ENCODE assay signal across 14 mouse cellular contexts in genomic region chr3:101875258-101875920, GRCm38 (mm10). TPM values are rescaled to one million over a fixed set of nuclear protein-coding genes. Genes with fewer than 3 reads are reported as not detected.
DNase-seq lines count a peak whose midpoint lies in the region; ATAC-seq lines count a peak whose summit lies in the region.
"Had no signal": no experiment of that assay in that cellular context is flagged by ENCODE, and none has a peak within 500 bp of the region (broad histone marks: within the 10 kb centered on the region; RNA-seq: fewer than 3 reads in every experiment).

No protein-coding gene starts in this region.

- H3K27ac ChIP-seq in midbrain, embryonic 13.5 days = 0 out of 2 replicates have a peak overlapping the region, but pooled peaks have one; percentile 20
- H3K27ac ChIP-seq in midbrain, embryonic 11.5 days (ENCODE audit: low read depth, low read length) = no peak overlapping the region
- H3K27ac ChIP-seq in heart, embryonic 16.5 days (ENCODE audit: low read length) = peak overlapping the region; percentile 40; the same call in 1 of the 2 replicates
- peak overlapping the region; percentile 76 for H3K27ac ChIP-seq in neural tube, embryonic 13.5 days (replicated peaks)
- H3K27ac ChIP-seq: macrophage had no signal

- no peak overlapping the region for H3K4me2 ChIP-seq in midbrain, embryonic 13.5 days (replicated peaks)
- no peak overlapping the region for H3K4me2 ChIP-seq in midbrain, embryonic 11.5 days
- H3K4me2 ChIP-seq in heart, embryonic 16.5 days (ENCODE audit: low read depth, low read length) = no peak overlapping the region
- no peak overlapping the region for H3K4me2 ChIP-seq in neural tube, embryonic 13.5 days

- H3K27me3 ChIP-seq in midbrain, embryonic 13.5 days = no peaks in the 10 kb centered on the region
- no peaks in the 10 kb centered on the region for H3K27me3 ChIP-seq in midbrain, embryonic 11.5 days (ENCODE audit: control insufficient read depth, insufficient read depth, low read length)
- no peaks in the 10 kb centered on the region for H3K27me3 ChIP-seq in heart, embryonic 16.5 days (ENCODE audit: control insufficient read depth, insufficient read depth, low read length)
- no peaks in the 10 kb centered on the region for H3K27me3 ChIP-seq in neural tube, embryonic 13.5 days
- H3K27me3 ChIP-seq: CH12.LX had no signal

- H3K9ac ChIP-seq in midbrain, embryonic 13.5 days (replicated peaks) = no peak overlapping the region
- no peak overlapping the region for H3K9ac ChIP-seq in midbrain, embryonic 11.5 days (ENCODE audit: low read length)
- H3K9ac ChIP-seq in heart, embryonic 16.5 days (ENCODE audit: low read length) = no peak overlapping the region
- H3K9ac ChIP-seq in neural tube, embryonic 13.5 days = no peak overlapping the region

- H3K36me3 ChIP-seq in midbrain, embryonic 13.5 days = peaks cover 39% of the 10 kb centered on the region
- H3K36me3 ChIP-seq in midbrain, embryonic 11.5 days (ENCODE audit: control insufficient read depth, insufficient read depth, low read length) = no peaks in the 10 kb centered on the region
- peaks cover 16% of the 10 kb centered on the region for H3K36me3 ChIP-seq in heart, embryonic 16.5 days (ENCODE audit: control insufficient read depth, insufficient read depth)
- H3K36me3 ChIP-seq in neural tube, embryonic 13.5 days = peaks cover 41% of the 10 kb centered on the region

- no peak overlapping the region for H3K4me3 ChIP-seq in midbrain, embryonic 13.5 days (replicated peaks)
- H3K4me3 ChIP-seq in midbrain, embryonic 11.5 days (ENCODE audit: low read depth, low read length) = no peak overlapping the region
- H3K4me3 ChIP-seq in heart, embryonic 16.5 days (ENCODE audit: low read length) = no peak overlapping the region
- H3K4me3 ChIP-seq in neural tube, embryonic 13.5 days = no peak overlapping the region

- ATAC-seq in midbrain, embryonic 13.5 days = peak; percentile 40; the same call in 1 of the 2 replicates
- ATAC-seq in midbrain, embryonic 11.5 days (ENCODE audit: low FRiP score) = no peak
- ATAC-seq in heart, embryonic 16.5 days (replicated peaks; ENCODE audit: extremely low read depth, insufficient read depth, low FRiP score) = no peak
- ATAC-seq in neural tube, embryonic 13.5 days (ENCODE audit: low read depth) = peak; percentile 74

- 42% methylated on average over 10 of the region's 10 CpGs for WGBS in midbrain, embryonic 13.5 days
- 66% methylated on average over 10 of the region's 10 CpGs for WGBS in midbrain, embryonic 11.5 days
- 79% methylated on average over 10 of the region's 10 CpGs for WGBS in heart, embryonic 16.5 days
- 37% methylated on average over 10 of the region's 10 CpGs for WGBS in neural tube, embryonic 13.5 days

- peak; percentile 7 for DNase-seq in kidney, adult 11 months
- no peak for DNase-seq in kidney, adult 8-10 months
- no peak for DNase-seq in midbrain, embryonic 11.5 days (ENCODE audit: low spot score, missing footprints)
- no peak for DNase-seq in adrenal gland, postnatal 36 days
- DNase-seq: adrenal gland, postnatal 10 days; cerebellum, adult 11-12 months; embryo, embryonic 11 days; gastrocnemius, postnatal 25 days; thymus, postnatal 36 days had no signal

- H3K4me1 ChIP-seq in midbrain, embryonic 13.5 days (replicated peaks) = peaks cover 14% of the 10 kb centered on the region
- H3K4me1 ChIP-seq in midbrain, embryonic 11.5 days (ENCODE audit: control insufficient read depth, insufficient read depth, low read length) = peaks cover 3% of the 10 kb centered on the region; the same call in 1 of the 2 replicates
- peaks cover 9% of the 10 kb centered on the region for H3K4me1 ChIP-seq in heart, embryonic 16.5 days (ENCODE audit: control insufficient read depth, insufficient read depth, low read length)
- H3K4me1 ChIP-seq in neural tube, embryonic 13.5 days (replicated peaks) = peaks cover 34% of the 10 kb centered on the region

- H3K9me3 ChIP-seq in midbrain, embryonic 13.5 days = no peaks in the 10 kb centered on the region
- no peaks in the 10 kb centered on the region for H3K9me3 ChIP-seq in midbrain, embryonic 11.5 days (ENCODE audit: control insufficient read depth, low read length)
- no peaks in the 10 kb centered on the region for H3K9me3 ChIP-seq in heart, embryonic 16.5 days (replicated peaks; ENCODE audit: control insufficient read depth, low read length)
- H3K9me3 ChIP-seq in neural tube, embryonic 13.5 days = no peaks in the 10 kb centered on the region

RNA-seq across cellular contexts. Expression of gene Mab21l3, which starts 26.6 kb away (rescaled TPM):
- polyA plus RNA-seq in midbrain, embryonic 13.5 days (2015; fragmentation: Nextera tagmentation; extraction: Ambion mirVana) = 0.35 TPM in 2 replicates
- polyA plus RNA-seq in midbrain, embryonic 11.5 days (2014; fragmentation: Nextera tagmentation; extraction: Ambion mirVana) = 0.34 and 0.55 TPM in 2 replicates
- polyA plus RNA-seq in heart, embryonic 16.5 days (2015; fragmentation: Nextera tagmentation; extraction: Ambion mirVana) = 0.29 and 0.38 TPM in 2 replicates
- polyA plus RNA-seq in neural tube, embryonic 13.5 days (2015; fragmentation: Nextera tagmentation; extraction: Ambion mirVana) = 0.11 and 0.14 TPM in 2 replicates
- total RNA-seq in adrenal gland, postnatal 36 days (2021) = under 1 TPM in 1 of 2 experiments, not detected in 1; 0.89 TPM
- total RNA-seq: gastrocnemius, postnatal 25 days had no signal

RNA-seq across cellular contexts. Expression of gene Slc22a15, which starts 48.9 kb away (rescaled TPM):
- polyA plus RNA-seq in midbrain, embryonic 13.5 days (2015; fragmentation: Nextera tagmentation; extraction: Ambion mirVana) = 8.2 and 8.8 TPM in 2 replicates
- 4.6 and 5.0 TPM in 2 replicates for polyA plus RNA-seq in midbrain, embryonic 11.5 days (2014; fragmentation: Nextera tagmentation; extraction: Ambion mirVana)
- 3.5 and 4.1 TPM in 2 replicates for polyA plus RNA-seq in heart, embryonic 16.5 days (2015; fragmentation: Nextera tagmentation; extraction: Ambion mirVana)
- 8.8 and 9.2 TPM in 2 replicates for polyA plus RNA-seq in neural tube, embryonic 13.5 days (2015; fragmentation: Nextera tagmentation; extraction: Ambion mirVana)
- total RNA-seq in adrenal gland, postnatal 36 days (2021) = 10 to 100 TPM in 1 of 2 experiments, 1 to 10 TPM in 1; 8.0 to 12.1 TPM

Comparison
In these comparisons a context has a peak if more than half of its experiments do, and no peak if none do; other contexts are left out.
1. ATAC-seq: peak in midbrain, embryonic 13.5 days (single experiment) and neural tube, embryonic 13.5 days (single experiment); none in midbrain, embryonic 11.5 days (single experiment) and heart, embryonic 16.5 days (single experiment).